Mouse (Mus musculus): Measurements from ENCODE around the gene Ide. TPM values are rescaled to one million over a fixed set of nuclear protein-coding genes. Genes with fewer than 3 reads are reported as not detected.

Ide gene
- polyA plus RNA-seq, 1 experiment from 2014 or later: 41.9 TPM

GRCm38 (mm10) chr19:37320802-37321619, 16.6 kb downstream of the Ide start:
- Histone ChIP-seq H3K9ac (ENCODE audit: low read depth, low read length) (no peak overlapping the region), H3K4me2 (ENCODE audit: low read length) (no peak overlapping the region), H3K27me3 (ENCODE audit: control insufficient read depth, insufficient read depth, low read depth, low read length) (no peaks in the 10 kb centered on the region), H3K9me3 (replicated peaks; ENCODE audit: control insufficient read depth, low read length, poor library complexity, severe bottlenecking) (no peaks in the 10 kb centered on the region), H3K4me3 (ENCODE audit: low read depth, low read length) (no peak overlapping the region), H3K36me3 (ENCODE audit: control insufficient read depth, insufficient read depth, low read length) (peaks cover 6% of the 10 kb centered on the region), H3K27ac (ENCODE audit: low read length) (no peak overlapping the region), H3K4me1 (ENCODE audit: control insufficient read depth, insufficient read depth, low read length) (no peaks in the 10 kb centered on the region)
- 89% methylated on average over 16 of the region's 16 CpGs for WGBS
- no peak for ATAC-seq

DNA sequence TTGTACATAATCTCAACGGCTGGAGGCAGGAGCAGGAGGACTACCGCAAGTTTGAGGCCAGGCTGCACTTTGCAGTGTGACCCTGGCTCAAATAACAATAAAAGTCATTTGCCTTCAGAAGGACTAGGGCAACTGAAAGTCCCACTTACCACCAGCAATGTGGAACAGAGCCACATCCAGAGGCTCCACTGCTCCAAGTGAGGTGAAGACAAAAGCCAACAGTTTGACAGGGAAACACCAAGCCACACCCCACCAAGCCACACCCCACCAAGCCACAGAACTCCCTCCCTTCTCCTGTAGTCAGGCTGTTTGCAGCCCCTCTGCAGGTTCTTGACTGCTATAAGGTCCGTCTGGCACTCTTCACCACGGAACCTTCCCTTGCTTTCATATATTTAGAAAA, 20.3 kb downstream of the Ide start:
- Histone ChIP-seq H3K36me3 (ENCODE audit: control insufficient read depth, insufficient read depth, low read length) (peaks cover 9% of the 10 kb centered on the region), H3K9me3 (replicated peaks; ENCODE audit: control insufficient read depth, low read length, poor library complexity, severe bottlenecking) (no peaks in the 10 kb centered on the region), H3K27ac (ENCODE audit: low read length) (no peak overlapping the region), H3K4me2 (ENCODE audit: low read length) (no peak overlapping the region), H3K4me3 (ENCODE audit: low read depth, low read length) (no peak overlapping the region), H3K9ac (ENCODE audit: low read depth, low read length) (no peak overlapping the region), H3K4me1 (ENCODE audit: control insufficient read depth, insufficient read depth, low read length) (no peaks in the 10 kb centered on the region), H3K27me3 (ENCODE audit: control insufficient read depth, insufficient read depth, low read depth, low read length) (no peaks in the 10 kb centered on the region)
- WGBS: 87% methylated on average over 4 of the region's 4 CpGs
- no peak for ATAC-seq

DNA sequence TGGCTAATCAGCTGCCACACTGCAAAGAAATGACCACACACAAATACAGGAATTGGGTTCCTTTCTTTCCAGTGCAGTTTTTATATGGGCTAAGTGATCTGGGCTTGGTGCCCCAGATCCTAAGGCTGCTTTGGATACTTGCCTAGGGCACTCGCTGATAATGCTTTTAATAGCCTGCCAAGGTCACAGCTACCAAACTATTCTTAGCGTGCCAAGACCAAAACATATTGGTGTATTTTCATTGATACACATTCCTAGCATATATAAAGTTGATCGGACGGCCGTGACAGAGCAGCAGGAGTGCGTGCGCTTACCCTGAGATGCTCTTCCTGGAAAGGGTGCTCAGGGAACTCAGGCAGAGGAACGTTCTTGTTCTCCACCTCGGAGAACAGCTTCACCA, 22.6 kb downstream of the Ide start:
- no peaks in the 10 kb centered on the region for H3K9me3 ChIP-seq (replicated peaks; ENCODE audit: control insufficient read depth, low read length, poor library complexity, severe bottlenecking)
- no peak overlapping the region for H3K4me2 ChIP-seq (ENCODE audit: low read length)
- no peaks in the 10 kb centered on the region for H3K4me1 ChIP-seq (ENCODE audit: control insufficient read depth, insufficient read depth, low read length)
- no peaks in the 10 kb centered on the region for H3K27me3 ChIP-seq (ENCODE audit: control insufficient read depth, insufficient read depth, low read depth, low read length)
- H3K27ac ChIP-seq (ENCODE audit: low read length): no peak overlapping the region
- 85% methylated on average over 9 of the region's 9 CpGs for WGBS
- no peak overlapping the region for H3K4me3 ChIP-seq (ENCODE audit: low read depth, low read length)
- ATAC-seq: no peak
- no peak overlapping the region for H3K9ac ChIP-seq (ENCODE audit: low read depth, low read length)
- peaks cover 14% of the 10 kb centered on the region for H3K36me3 ChIP-seq (ENCODE audit: control insufficient read depth, insufficient read depth, low read length)

GRCm38 (mm10) chr19:37311426-37311825, 26.2 kb downstream of the Ide start:
- Histone ChIP-seq H3K27ac (ENCODE audit: low read length) (no peak overlapping the region), H3K9ac (ENCODE audit: low read depth, low read length) (no peak overlapping the region), H3K4me1 (ENCODE audit: control insufficient read depth, insufficient read depth, low read length) (no peaks in the 10 kb centered on the region), H3K4me3 (ENCODE audit: low read depth, low read length) (no peak overlapping the region), H3K36me3 (ENCODE audit: control insufficient read depth, insufficient read depth, low read length) (peaks cover 14% of the 10 kb centered on the region), H3K27me3 (ENCODE audit: control insufficient read depth, insufficient read depth, low read depth, low read length) (no peaks in the 10 kb centered on the region), H3K9me3 (replicated peaks; ENCODE audit: control insufficient read depth, low read length, poor library complexity, severe bottlenecking) (no peaks in the 10 kb centered on the region), H3K4me2 (ENCODE audit: low read length) (no peak overlapping the region)
- WGBS: 94% methylated on average over 6 of the region's 6 CpGs
- no peak for ATAC-seq

DNA sequence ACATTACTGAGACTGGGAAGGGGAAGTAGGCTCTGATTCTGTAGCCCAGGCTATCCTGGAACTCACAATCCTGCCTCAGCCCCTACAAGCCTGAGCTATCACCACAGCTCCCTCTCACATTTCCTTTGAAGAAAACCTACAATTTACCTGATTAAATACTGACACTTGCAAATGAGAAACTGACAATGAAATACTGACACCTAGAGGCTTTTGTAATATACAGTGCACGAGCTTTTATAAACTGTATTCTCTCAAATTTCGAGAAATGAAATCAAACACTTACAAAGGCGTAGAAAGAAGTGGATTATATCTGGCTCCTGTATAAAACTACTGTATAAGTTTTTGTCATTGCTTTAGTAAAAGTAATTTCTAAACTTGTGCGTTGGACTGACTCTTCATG, 27.5 kb downstream of the Ide start:
- Histone ChIP-seq H3K36me3 (ENCODE audit: control insufficient read depth, insufficient read depth, low read length) (peaks cover 12% of the 10 kb centered on the region), H3K27ac (ENCODE audit: low read length) (no peak overlapping the region), H3K9ac (ENCODE audit: low read depth, low read length) (no peak overlapping the region), H3K4me2 (ENCODE audit: low read length) (no peak overlapping the region), H3K4me1 (ENCODE audit: control insufficient read depth, insufficient read depth, low read length) (no peaks in the 10 kb centered on the region), H3K9me3 (replicated peaks; ENCODE audit: control insufficient read depth, low read length, poor library complexity, severe bottlenecking) (no peaks in the 10 kb centered on the region), H3K27me3 (ENCODE audit: control insufficient read depth, insufficient read depth, low read depth, low read length) (no peaks in the 10 kb centered on the region), H3K4me3 (ENCODE audit: low read depth, low read length) (no peak overlapping the region)
- 91% methylated on average over 4 of the region's 4 CpGs for WGBS
- no peak for ATAC-seq

GRCm38 (mm10) chr19:37308941-37309340, 28.7 kb downstream of the Ide start:
- ATAC-seq: no peak
- Histone ChIP-seq H3K27me3 (ENCODE audit: control insufficient read depth, insufficient read depth, low read depth, low read length) (no peaks in the 10 kb centered on the region), H3K4me1 (ENCODE audit: control insufficient read depth, insufficient read depth, low read length) (no peaks in the 10 kb centered on the region), H3K4me3 (ENCODE audit: low read depth, low read length) (no peak overlapping the region), H3K9me3 (replicated peaks; ENCODE audit: control insufficient read depth, low read length, poor library complexity, severe bottlenecking) (no peaks in the 10 kb centered on the region), H3K27ac (ENCODE audit: low read length) (no peak overlapping the region), H3K4me2 (ENCODE audit: low read length) (no peak overlapping the region), H3K36me3 (ENCODE audit: control insufficient read depth, insufficient read depth, low read length) (peaks cover 10% of the 10 kb centered on the region), H3K9ac (ENCODE audit: low read depth, low read length) (no peak overlapping the region)
- WGBS: 90% methylated on average over 7 of the region's 7 CpGs

DNA sequence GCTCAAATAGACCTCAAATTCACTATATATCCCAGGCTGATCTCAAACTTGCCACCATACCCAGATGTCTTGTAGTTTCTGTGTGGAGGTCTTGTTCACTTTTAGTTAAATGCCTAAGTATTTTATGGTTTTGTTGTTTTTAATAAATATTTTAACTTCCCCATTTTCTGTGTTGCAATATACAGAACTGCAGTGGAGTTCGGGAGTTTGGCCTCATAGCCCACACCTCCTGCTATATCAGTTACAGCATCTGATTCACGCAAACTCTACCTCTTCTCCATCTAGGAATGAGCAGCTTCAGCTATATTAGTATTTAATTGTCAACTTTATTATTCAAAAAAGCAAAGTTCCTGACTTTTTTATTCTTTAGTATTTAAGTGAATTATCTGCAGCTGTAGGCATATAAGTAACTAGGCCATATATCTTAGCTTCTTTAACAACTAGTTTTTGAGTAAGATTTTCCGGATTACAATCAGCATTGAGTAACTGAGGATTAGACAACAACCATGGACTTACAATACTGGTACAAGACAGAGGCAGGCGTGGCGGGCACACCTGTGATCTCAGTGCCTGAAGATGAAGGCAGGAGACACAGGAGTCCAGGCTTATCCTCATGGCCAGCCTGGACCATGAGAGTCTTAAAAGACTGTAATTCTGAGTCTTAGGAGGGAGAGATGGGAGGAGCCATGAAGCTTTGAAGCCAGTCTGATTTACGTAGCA, 29.7 kb downstream of the Ide start:
- 94% methylated on average over 6 of the region's 6 CpGs for whole genome bisulfite sequencing
- H3K4me2 ChIP-seq (ENCODE audit: low read length): no peak overlapping the region
- no peak overlapping the region for H3K27ac ChIP-seq (ENCODE audit: low read length)
- H3K9ac ChIP-seq (ENCODE audit: low read depth, low read length): no peak overlapping the region
- no peak overlapping the region for H3K4me3 ChIP-seq (ENCODE audit: low read depth, low read length)
- H3K27me3 ChIP-seq (ENCODE audit: control insufficient read depth, insufficient read depth, low read depth, low read length): no peaks in the 10 kb centered on the region
- H3K36me3 ChIP-seq (ENCODE audit: control insufficient read depth, insufficient read depth, low read length): peaks cover 4% of the 10 kb centered on the region
- no peaks in the 10 kb centered on the region for H3K9me3 ChIP-seq (replicated peaks; ENCODE audit: control insufficient read depth, low read length, poor library complexity, severe bottlenecking)
- ATAC-seq: no peak
- H3K4me1 ChIP-seq (ENCODE audit: control insufficient read depth, insufficient read depth, low read length): no peaks in the 10 kb centered on the region

DNA sequence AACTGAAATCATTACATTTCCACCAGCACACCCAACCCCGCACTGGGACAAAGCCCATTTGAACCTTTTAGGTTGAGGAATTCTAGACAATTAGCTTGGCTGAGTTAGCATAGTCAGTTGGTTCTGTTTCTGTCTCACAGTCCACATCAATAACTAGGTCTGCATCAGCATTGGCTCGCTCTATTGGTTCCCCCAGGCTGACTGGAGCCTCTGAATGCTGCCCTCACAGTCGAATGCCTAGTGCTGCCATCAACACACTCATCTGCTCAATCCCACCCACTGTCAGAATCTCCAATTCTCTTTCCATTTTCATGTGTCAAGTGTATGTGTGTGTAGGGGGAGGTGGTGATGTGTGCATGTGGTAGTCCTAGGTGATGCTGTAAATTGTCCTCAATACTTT, 31.5 kb downstream of the Ide start:
- no peak overlapping the region for H3K4me3 ChIP-seq (ENCODE audit: low read depth, low read length)
- H3K27me3 ChIP-seq (ENCODE audit: control insufficient read depth, insufficient read depth, low read depth, low read length): no peaks in the 10 kb centered on the region
- no peaks in the 10 kb centered on the region; the same call in 1 of the 2 replicates for H3K36me3 ChIP-seq (ENCODE audit: control insufficient read depth, insufficient read depth, low read length)
- ATAC-seq: no peak
- H3K9me3 ChIP-seq (replicated peaks; ENCODE audit: control insufficient read depth, low read length, poor library complexity, severe bottlenecking): no peaks in the 10 kb centered on the region
- no peak overlapping the region for H3K9ac ChIP-seq (ENCODE audit: low read depth, low read length)
- H3K4me2 ChIP-seq (ENCODE audit: low read length): no peak overlapping the region
- no peaks in the 10 kb centered on the region for H3K4me1 ChIP-seq (ENCODE audit: control insufficient read depth, insufficient read depth, low read length)
- 95% methylated on average over 3 of the region's 3 CpGs for WGBS
- H3K27ac ChIP-seq (ENCODE audit: low read length): no peak overlapping the region

GRCm38 (mm10) chr19:37304866-37305265, 32.8 kb downstream of the Ide start:
- Histone ChIP-seq H3K4me2 (ENCODE audit: low read length) (no peak overlapping the region), H3K4me1 (ENCODE audit: control insufficient read depth, insufficient read depth, low read length) (no peaks in the 10 kb centered on the region), H3K9ac (ENCODE audit: low read depth, low read length) (no peak overlapping the region), H3K36me3 (ENCODE audit: control insufficient read depth, insufficient read depth, low read length) (no peaks in the 10 kb centered on the region; the same call in 1 of the 2 replicates), H3K27ac (ENCODE audit: low read length) (no peak overlapping the region), H3K9me3 (replicated peaks; ENCODE audit: control insufficient read depth, low read length, poor library complexity, severe bottlenecking) (no peaks in the 10 kb centered on the region), H3K4me3 (ENCODE audit: low read depth, low read length) (no peak overlapping the region), H3K27me3 (ENCODE audit: control insufficient read depth, insufficient read depth, low read depth, low read length) (no peaks in the 10 kb centered on the region)
- 95% methylated on average over 5 of the region's 5 CpGs for WGBS
- no peak for ATAC-seq
